Mouse (Mus musculus) ovary, postnatal 36 days (tissue): ENCODE results near the gene Prickle4.
"Not testable (repeated sequence)": the region's sequence is repeated elsewhere in the genome, so short reads cannot be mapped to it uniquely, and the experiment has no call there.

ENCODE experiments used
- DNase-seq: peaks from one replicate; pipeline ENCODE4 v3.0.0; 2022; ENCODE audit warnings: low spot score, mixed read lengths

Gene Prickle4

DNA sequence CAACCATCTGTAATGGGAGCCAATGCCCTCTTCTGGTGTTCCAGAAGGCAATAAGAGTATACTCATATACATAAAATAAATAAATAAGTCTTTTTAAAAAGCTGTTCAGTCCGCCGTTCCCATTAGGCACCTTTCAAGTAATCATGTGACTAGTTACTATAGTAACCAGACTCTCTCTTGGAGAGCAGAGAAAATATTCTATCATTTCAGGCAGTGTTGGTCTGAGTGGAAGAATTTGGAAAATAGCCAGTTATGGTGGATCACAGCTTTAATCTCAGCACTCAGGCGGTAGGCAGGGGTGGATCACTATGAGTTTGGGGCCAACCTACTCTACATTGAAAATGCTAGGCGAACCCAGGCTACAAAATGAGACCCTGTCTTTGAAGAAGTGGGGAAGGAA lies 25.4 kb downstream of the Prickle4 start:
- no peak for DNase-seq

DNA sequence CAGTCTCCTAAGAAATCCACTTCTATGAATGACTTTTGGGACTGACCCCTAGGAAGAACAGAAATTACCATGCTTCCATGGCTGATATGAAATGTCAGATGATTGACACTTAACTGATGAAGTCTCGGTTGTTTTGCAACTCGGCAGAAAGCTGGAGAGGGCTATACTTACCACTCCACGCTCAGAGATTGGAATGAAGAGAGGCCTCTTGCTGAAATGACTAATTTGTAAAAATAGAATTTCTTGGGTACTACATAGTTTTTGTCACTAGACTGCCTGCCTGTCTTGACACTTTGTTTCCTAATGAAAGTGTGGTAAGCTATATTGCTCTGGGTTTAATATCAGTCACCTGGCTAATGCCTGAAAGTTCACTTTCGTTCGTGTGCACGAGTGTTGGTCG lies 30.1 kb downstream of the Prickle4 start:
- no peak for DNase-seq

DNA sequence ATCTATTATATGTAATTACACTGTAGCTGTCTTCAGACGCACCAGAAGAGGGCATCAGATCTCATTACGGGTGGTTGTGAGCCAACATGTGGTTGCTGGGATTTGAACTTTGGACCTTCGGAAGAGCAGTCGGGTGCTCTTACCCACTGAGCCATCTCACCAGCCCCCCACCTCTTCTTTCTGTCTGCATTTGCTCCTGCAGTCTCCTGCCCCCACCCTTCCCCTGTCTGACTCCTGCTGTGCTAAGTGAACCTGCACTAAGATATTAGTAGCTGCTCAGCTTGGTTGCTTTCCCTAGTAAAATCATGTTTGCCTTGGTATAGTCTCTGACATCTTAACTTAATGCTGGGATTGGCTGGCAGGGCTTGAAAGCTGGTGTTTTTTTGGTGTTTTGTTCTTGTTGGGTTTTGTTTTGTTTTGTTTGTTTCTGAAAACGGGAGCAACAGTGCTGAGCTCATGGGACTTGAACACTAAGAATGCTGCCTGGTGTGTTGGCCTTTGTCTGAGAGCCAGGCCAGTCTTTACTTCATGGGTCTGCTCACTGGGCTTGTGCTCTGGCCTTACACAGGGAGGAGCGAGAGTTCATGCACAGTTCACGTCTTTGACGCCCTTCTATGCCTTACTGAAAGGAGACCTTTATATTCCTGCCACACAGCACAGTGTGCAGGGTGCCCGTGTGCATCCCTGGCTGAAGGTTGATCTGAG lies 31.4 kb downstream of the Prickle4 start:
- no peak for DNase-seq

DNA sequence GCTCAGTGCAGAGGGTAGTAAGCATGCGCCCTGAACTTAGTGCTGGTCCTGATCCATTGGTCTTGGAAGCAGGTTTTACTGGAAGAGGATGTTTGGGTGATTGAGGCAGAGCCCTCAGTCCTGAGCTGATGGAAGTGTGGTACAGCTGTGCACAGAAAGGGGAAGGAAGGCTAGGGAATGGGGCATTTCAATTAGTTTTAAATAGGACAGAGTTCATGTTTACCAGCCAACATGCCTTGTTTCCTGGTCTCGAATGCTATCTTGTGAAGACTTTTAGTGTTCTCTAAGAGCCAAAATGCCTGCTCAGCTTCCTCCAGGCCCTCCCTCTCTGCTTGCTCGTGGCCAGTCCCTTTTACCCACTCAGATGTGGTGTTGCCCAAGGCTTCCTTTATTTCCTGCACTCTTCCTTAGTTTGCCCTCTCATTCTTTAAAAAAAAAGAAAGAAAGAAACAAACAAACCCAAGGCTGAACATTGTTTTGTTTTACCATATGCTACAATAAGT lies 35.7 kb downstream of the Prickle4 start:
- DNase-seq = no peak

DNA sequence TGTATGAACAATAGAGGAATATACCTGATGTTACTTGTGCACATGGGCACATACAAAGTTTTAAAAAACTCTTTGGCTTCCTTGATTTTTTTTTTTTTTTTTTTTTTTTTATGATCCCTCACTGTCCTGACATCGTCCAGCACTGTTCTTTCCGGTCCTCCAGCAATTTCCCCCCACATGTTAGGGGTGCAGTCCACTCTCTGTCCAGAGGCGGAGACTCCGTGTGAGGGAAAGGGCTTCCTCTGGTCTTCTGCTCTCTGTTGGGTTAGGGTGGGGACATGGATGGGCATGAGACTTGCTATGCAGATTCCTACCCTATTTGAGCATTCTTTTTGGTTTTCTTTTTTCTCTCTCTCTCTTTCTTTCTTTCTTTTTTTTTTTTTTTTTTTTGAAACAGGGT lies 36.6 kb downstream of the Prickle4 start:
- no peak for DNase-seq

DNA sequence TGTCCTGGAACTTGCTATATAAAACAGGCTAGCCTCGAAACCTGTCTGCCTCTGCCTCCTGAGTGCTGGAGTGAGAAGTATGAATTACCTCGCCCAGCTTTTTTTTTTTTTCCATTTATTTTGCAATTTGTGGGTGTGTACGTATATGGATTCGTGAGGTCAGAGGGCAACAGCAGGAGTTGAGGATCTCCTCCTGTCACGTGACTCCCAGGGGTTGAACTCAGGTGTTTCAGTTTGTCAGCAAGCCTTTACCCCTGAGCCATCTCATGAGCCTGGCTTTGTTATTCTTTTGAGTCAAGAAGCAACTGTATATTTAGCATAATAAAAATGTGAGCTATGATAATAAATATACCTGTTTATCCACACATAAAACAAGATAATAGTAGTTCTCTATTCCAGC lies 38.8 kb downstream of the Prickle4 start:
- DNase-seq = no peak

DNA sequence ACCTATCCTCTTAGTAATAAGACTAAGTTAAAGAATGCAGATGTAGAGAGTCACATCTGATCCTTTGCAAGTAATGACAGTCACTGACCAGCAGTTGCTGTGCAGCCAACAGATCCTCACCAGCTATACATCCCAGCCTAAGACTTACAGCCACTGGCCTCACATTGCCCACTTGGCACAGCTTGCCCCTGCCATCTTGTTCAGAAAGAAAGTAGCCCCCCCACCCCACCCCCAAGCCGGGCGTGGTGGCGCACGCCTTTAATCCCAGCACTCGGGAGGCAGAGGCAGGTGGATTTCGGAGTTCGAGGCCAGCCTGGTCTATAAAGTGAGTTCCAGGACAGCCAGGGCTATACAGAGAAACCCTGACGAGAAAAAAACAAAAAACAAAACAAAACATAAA lies 40.2 kb downstream of the Prickle4 start:
- not testable (repeated sequence) for DNase-seq

DNA sequence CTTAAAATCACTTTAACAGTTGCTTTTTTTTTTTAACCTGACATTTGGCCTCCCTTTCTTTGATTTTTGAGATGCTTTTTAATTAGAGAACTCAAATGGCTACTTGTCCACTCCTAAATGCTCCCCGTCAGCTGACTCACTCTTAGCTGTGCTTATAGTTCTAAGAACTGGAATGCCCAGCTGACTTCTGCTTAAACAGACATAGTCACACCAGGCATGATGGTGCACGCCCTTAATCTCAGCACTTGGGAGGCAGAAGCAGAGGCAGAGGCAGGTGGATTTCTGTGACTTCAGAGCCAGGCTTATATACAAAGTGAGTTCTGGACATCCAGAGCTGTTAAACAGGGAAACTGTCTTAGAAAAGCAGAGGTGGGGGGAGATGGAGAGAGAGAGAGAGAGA lies 42.6 kb downstream of the Prickle4 start:
- no peak for DNase-seq

DNA sequence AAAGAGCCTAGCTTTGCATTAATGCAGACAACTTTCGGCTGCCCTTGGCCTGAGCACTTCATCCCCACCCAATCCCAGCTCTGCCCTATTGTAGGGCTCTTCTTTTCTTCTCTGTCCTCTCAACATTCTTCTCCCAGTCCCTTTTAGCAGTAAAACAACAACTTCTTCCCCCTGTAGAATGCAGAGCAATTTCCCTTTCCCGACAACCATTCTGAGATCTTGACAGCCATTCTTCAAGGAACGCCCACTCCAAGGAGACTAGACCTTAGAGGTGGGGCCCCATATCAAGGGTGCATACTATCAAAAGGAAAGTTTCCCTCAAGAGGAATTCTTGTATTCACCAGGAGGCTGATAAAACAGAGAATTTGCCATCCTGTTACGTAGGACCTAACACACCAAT lies 45.6 kb downstream of the Prickle4 start:
- no peak for DNase-seq

DNA sequence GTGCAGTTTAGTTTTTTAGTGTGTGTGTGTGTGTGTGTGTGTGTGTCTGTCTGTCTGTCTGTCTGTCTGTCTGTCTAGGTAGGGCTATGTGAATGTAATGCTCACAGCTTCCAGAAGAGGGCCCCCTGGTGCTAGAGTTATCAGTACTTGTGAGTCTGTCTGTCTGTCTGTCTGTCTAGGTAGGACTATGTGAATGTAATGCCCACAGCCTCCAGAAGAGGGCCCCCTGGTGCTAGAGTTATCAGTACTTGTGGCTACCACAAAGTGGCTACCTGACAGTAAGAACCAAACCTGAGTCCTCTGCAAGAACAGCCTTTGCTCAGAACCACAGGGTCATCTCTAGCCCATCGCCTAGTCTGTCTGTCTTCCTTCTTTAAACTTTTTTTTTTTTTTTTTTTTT lies 47.9 kb downstream of the Prickle4 start:
- DNase-seq = peak; percentile 46

DNA sequence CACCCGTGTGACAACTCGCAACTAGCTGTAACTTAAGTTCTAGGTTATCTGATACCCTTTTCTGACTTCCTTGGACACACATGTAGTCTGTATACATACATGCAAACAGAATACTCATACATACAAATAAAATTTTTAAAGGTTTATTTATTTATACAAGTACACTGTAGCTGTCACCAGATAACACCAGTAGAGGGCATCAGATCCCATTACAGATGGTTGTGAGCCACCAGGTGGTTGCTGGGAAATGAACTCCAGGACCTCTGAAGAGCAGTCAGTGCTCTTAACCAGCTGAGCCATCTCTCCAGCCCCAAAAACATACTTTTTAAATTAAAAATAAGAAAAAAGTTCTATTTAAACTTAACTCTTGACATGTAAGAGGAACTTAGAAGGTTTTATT lies 51.5 kb downstream of the Prickle4 start:
- no peak for DNase-seq
